Mouse (Mus musculus): ENCODE data around the gene Atg101. TPM values are rescaled to one million over a fixed set of nuclear protein-coding genes. Genes with fewer than 3 reads are reported as not detected.

Atg101 gene
- polyA plus RNA-seq, 2 experiments: 47.2 to 56.0 TPM

DNA sequence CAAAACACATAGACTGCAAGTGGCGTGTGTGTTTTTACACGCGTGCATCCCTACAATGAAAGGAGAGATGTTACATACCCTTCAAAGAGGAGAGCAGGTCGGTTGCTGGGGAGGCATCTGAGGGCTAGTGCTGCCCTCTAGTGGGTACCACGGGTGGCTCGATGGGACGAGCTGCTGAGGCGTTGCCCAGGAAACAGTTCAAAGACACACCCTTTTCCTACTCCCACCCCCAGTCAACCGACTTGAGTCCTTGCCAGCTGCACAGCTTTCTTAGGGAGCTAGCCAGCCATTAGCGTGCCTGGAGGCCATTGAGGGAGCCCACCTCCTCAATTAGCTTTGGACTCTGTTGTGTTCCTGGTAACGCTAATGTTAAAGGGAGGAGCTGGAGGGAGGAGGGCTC is 31.8 kb downstream of the Atg101 start:
- Histone ChIP-seq H3K4me3 (replicated peaks; ENCODE audit: low read length) (peak overlapping the region; percentile 23), H3K36me3 (ENCODE audit: control insufficient read depth, insufficient read depth, low read length) (no peaks in the 10 kb centered on the region), H3K9me3 (ENCODE audit: control insufficient read depth, low read length) (no peaks in the 10 kb centered on the region), H3K9ac (ENCODE audit: low read depth, low read length, severe bottlenecking) (no peak overlapping the region), H3K4me2 (replicated peaks; ENCODE audit: low read depth, low read length, severe bottlenecking) (peak overlapping the region; percentile 49), H3K27me3 (ENCODE audit: control insufficient read depth, insufficient read depth, low read length) (no peaks in the 10 kb centered on the region), H3K4me1 (ENCODE audit: control insufficient read depth, insufficient read depth, low read length) (peaks cover 4% of the 10 kb centered on the region; the same call in 1 of the 2 replicates), H3K27ac (replicated peaks; ENCODE audit: low read depth, low read length) (no peak overlapping the region)
- peak; percentile 89 for ATAC-seq (ENCODE audit: low FRiP score, low read depth)
- peak; percentile 86 for DNase-seq (ENCODE audit: low spot score)
- WGBS: 4% methylated on average over 11 of the region's 11 CpGs
- TF ChIP-seq POLR2A (IDR thresholded peaks at IDR 0.05; ENCODE audit: borderline replicate concordance, extremely low read depth, insufficient read depth, insufficient read length): no peak

DNA sequence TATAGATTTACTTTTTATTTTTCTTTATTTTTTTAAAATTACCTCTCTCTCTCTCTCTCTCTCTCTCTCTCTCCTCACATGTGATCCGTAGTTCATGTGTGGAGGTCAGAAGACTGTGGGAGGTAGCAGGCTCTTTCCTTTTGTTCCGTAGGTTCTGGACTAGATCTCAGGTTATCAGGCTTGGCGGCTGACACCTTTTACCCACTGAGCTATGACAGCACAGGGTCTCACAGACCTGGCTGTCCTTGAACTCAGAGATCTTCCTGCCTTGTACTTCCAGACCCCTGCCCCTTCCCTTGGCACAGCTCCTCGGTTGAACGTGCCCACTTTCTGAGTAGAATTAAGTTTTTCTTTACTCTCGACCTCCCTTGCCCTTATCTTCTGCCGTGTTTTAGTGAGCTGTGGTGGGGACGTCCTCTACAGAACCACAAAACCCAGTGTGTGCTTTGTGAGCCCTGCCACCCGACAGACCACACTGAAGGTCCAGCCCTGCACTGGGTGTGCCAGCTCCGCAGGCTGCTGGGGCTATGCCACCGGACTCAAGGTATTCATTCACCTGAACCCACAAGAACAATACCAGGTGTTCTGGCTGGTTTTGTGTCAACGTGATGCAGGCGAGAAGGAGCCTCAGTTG is 32.3 kb downstream of the Atg101 start:
- peak overlapping the region; percentile 23 for H3K4me3 ChIP-seq (replicated peaks; ENCODE audit: low read length)
- H3K4me2 ChIP-seq (replicated peaks; ENCODE audit: low read depth, low read length, severe bottlenecking): peak overlapping the region; percentile 49
- no peaks in the 10 kb centered on the region for H3K36me3 ChIP-seq (ENCODE audit: control insufficient read depth, insufficient read depth, low read length)
- ATAC-seq (ENCODE audit: low FRiP score, low read depth) (no peak), DNase-seq (ENCODE audit: low spot score) (no peak)
- peaks cover 4% of the 10 kb centered on the region; the same call in 1 of the 2 replicates for H3K4me1 ChIP-seq (ENCODE audit: control insufficient read depth, insufficient read depth, low read length)
- WGBS: 65% methylated on average over 13 of the region's 13 CpGs
- no peak overlapping the region for H3K27ac ChIP-seq (replicated peaks; ENCODE audit: low read depth, low read length)
- no peaks in the 10 kb centered on the region for H3K9me3 ChIP-seq (ENCODE audit: control insufficient read depth, low read length)
- no peaks in the 10 kb centered on the region for H3K27me3 ChIP-seq (ENCODE audit: control insufficient read depth, insufficient read depth, low read length)
- no peak overlapping the region for H3K9ac ChIP-seq (ENCODE audit: low read depth, low read length, severe bottlenecking)
- no peak for TF ChIP-seq POLR2A (IDR thresholded peaks at IDR 0.05; ENCODE audit: borderline replicate concordance, extremely low read depth, insufficient read depth, insufficient read length)

DNA sequence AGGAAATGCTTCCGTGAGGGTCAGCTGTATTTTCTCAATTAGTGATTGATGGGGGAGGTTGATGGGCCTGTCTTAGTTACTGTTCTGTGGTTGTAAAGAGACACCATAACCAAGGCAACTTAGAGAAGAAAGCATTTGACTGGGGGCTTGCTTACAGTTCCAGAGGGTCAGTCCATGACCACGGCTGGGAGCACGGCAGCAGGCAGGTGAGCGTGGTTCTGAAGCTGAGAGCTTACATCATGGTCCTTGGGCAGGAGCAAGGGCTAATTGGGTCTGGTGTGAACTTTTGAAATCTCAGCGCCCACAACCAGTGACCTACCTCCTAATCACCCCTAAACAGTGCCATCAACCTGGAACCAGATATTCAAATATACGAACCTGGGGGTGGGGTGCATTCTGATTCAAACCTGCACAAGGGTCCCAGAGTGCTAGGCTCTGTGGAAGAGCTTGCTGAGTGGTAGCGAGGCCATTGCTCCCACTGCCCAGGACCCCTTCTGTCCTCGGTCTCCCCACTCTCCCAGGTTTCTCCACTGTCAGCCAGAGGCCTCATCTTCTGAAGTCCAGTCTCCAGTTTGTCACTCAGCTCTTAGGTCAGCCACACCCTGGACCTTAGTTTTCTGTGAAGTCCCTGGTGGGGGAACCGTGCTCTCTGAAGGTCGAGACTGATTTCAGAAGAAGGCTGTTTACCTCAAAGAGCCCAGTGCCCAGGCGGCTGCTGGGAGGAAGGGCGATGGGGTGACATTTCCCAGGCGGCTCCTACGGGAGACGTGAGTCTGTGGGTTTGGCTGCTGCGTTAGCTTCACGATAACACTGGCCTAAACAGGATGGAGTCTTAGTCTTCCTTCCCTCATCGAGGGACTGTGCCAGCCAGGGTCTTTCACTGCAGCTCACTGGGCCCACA is 33.1 kb downstream of the Atg101 start:
- ATAC-seq (ENCODE audit: low FRiP score, low read depth): no peak
- no peak overlapping the region for H3K4me3 ChIP-seq (replicated peaks; ENCODE audit: low read length)
- no peak overlapping the region for H3K4me2 ChIP-seq (replicated peaks; ENCODE audit: low read depth, low read length, severe bottlenecking)
- WGBS: 69% methylated on average over 18 of the region's 18 CpGs
- no peaks in the 10 kb centered on the region for H3K9me3 ChIP-seq (ENCODE audit: control insufficient read depth, low read length)
- no peaks in the 10 kb centered on the region for H3K36me3 ChIP-seq (ENCODE audit: control insufficient read depth, insufficient read depth, low read length)
- H3K27ac ChIP-seq (replicated peaks; ENCODE audit: low read depth, low read length): no peak overlapping the region
- no peak for DNase-seq (ENCODE audit: low spot score)
- peaks cover 4% of the 10 kb centered on the region; the same call in 1 of the 2 replicates for H3K4me1 ChIP-seq (ENCODE audit: control insufficient read depth, insufficient read depth, low read length)
- no peaks in the 10 kb centered on the region for H3K27me3 ChIP-seq (ENCODE audit: control insufficient read depth, insufficient read depth, low read length)
- no peak overlapping the region for H3K9ac ChIP-seq (ENCODE audit: low read depth, low read length, severe bottlenecking)
- TF ChIP-seq POLR2A (IDR thresholded peaks at IDR 0.05; ENCODE audit: borderline replicate concordance, extremely low read depth, insufficient read depth, insufficient read length): no peak

DNA sequence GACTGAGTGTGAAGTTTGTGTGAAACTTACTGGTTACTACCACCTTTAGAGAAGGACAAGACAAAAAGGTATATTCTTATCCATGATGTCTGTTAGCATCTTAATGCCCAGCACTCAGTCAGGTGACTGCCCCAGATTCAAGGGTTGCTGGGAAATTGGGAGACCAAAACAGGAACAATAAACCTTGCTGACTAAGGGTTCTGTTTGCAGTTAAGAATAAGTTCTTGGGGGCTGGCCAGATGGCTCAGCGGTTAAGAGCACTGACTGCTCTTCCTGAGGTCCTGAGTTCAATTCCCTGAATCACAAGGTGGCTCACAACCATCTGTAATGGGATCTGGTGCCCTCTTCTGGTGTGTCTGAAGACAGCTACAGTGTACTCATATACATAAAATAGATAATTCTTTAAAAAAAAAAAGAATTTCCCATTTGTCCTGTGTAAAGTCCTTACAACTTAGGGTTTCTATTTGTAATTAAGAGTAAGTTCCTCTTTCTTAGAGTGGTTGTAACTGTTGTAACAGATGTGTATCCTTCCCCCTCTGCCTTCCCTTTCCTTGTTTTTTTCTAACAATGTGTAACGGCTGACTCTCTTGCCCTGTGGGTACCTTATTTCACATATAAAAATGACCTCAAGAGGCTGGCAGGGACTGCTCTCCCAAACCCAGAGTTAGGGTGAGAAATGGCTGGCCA is 33.9 kb downstream of the Atg101 start:
- Histone ChIP-seq H3K27ac (replicated peaks; ENCODE audit: low read depth, low read length) (no peak overlapping the region), H3K4me2 (replicated peaks; ENCODE audit: low read depth, low read length, severe bottlenecking) (no peak overlapping the region), H3K4me1 (ENCODE audit: control insufficient read depth, insufficient read depth, low read length) (peaks cover 4% of the 10 kb centered on the region; the same call in 1 of the 2 replicates), H3K36me3 (ENCODE audit: control insufficient read depth, insufficient read depth, low read length) (no peaks in the 10 kb centered on the region), H3K9ac (ENCODE audit: low read depth, low read length, severe bottlenecking) (no peak overlapping the region), H3K9me3 (ENCODE audit: control insufficient read depth, low read length) (no peaks in the 10 kb centered on the region), H3K4me3 (replicated peaks; ENCODE audit: low read length) (no peak overlapping the region), H3K27me3 (ENCODE audit: control insufficient read depth, insufficient read depth, low read length) (no peaks in the 10 kb centered on the region)
- 69% methylated on average over 2 of the region's 2 CpGs for WGBS
- TF ChIP-seq POLR2A (IDR thresholded peaks at IDR 0.05; ENCODE audit: borderline replicate concordance, extremely low read depth, insufficient read depth, insufficient read length): no peak
- DNase-seq (ENCODE audit: low spot score) (no peak), ATAC-seq (ENCODE audit: low FRiP score, low read depth) (no peak)

Data from limb, embryonic 14.5 days (tissue).